Mouse (Mus musculus): ENCODE results near the gene H2afx. TPM values are rescaled to one million over a fixed set of nuclear protein-coding genes. Genes with fewer than 3 reads are reported as not detected.

H2afx gene
- 805 and 828 TPM in 2 replicates for total RNA-seq (2012; rRNA removed)
- 10 to 100 TPM in 1 of 2 experiments, not detected in 1; 89.6 TPM for polyA plus RNA-seq (2012; ENCODE audit: insufficient read depth in 1 of 2, insufficient read length in 2 of 2, low read depth in 1 of 2, low replicate concordance in 2 of 2, missing spikeins in 1 of 2)

DNA sequence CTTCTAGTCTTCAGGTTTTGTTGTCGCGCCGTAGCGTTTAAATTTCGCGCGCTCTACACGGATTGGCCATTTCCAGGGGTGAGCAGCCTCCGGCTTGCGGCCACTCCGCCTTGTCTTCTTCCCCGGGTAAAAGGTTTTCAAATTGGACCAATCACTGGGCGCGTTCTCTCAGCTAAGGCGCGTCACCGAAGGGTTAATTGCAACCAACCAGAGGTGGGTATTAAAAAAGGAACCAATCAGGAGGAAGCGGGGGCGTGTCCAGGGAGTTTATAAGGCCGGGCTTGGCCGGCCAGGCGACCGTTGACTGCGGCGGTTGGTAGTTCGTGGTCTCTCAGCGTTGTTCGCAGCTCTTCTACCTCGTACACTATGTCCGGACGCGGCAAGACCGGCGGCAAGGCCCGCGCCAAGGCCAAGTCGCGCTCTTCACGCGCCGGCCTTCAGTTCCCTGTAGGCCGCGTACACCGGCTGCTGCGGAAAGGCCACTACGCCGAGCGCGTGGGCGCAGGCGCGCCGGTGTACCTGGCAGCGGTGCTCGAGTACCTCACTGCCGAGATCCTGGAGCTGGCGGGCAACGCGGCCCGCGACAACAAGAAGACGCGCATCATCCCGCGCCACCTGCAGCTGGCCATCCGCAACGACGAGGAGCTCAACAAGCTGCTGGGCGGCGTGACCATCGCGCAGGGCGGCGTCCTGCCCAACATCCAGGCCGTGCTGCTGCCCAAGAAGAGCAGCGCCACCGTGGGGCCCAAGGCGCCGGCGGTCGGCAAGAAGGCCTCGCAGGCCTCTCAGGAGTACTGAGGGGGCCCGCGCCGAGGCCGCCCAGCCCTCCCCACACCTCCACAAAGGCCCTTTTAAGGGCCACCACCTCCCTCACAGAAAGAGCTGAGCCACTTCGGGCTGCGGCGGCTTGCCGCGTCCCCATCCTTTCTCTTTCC, at the start of gene H2afx:
Gene H2afx (plus strand): TSS at position 299 of the 935 bp plus-strand sequence.
- Histone ChIP-seq H3K36me3 (ENCODE audit: control insufficient read depth in 1 of 2, insufficient read depth in 2 of 2, low read length in 2 of 2) (peaks cover 0 to 6% of the 10 kb centered on the region in 2 experiments; a peak in 3 of 4 replicates), H3K9ac (ENCODE audit: control insufficient read depth, low read depth, low read length, poor library complexity, severe bottlenecking) (peak within 1 kb of the TSS; percentile 99), H3K4me3 (ENCODE audit: control insufficient read depth in 1 of 2, insufficient read depth in 1 of 2, low read depth in 2 of 2, low read length in 2 of 2) (peak within 1 kb of the TSS; percentile 55 to 86), H3K27me3 (ENCODE audit: control insufficient read depth in 1 of 2, insufficient read depth in 2 of 2, low read length in 2 of 2) (no peaks in the 10 kb centered on the region), H3K79me2 (ENCODE audit: control insufficient read depth, insufficient read depth, low read length, poor library complexity) (peaks cover 24% of the 10 kb centered on the region), H3K4me1 (ENCODE audit: control insufficient read depth in 1 of 2, insufficient read depth in 2 of 2, low read length in 2 of 2) (peaks cover 0 to 3% of the 10 kb centered on the region in 2 experiments; a peak in 1 of 4 replicates), H3K9me3 (replicated peaks; ENCODE audit: insufficient read depth, low read length) (no peaks in the 10 kb centered on the region), H3K27ac (ENCODE audit: control insufficient read depth, low read depth, low read length) (peak within 1 kb of the TSS; percentile 93)
- DNase-seq (ENCODE audit: low read depth, low spot score) = peak; percentile 100
- TF ChIP-seq USF1 (IDR thresholded peaks at IDR 0.05; ENCODE audit: low read depth, low read length) (no peak), TAL1 (IDR thresholded peaks at IDR 0.05; ENCODE audit: low read length) (no peak), EP300 (IDR thresholded peaks at IDR 0.05; ENCODE audit: low read depth in 1 of 2, low read length in 2 of 2) (peak in 1 of 2 experiments; percentile 71; a peak in 1 of 4 replicates), SIN3A (IDR thresholded peaks at IDR 0.05; ENCODE audit: low read length) (peak; percentile 87; the same call in 1 of the 2 replicates), MYC (IDR thresholded peaks at IDR 0.05; ENCODE audit: low read depth, low read length) (peak; percentile 50; the same call in 1 of the 2 replicates), TCF12 (IDR thresholded peaks at IDR 0.05; ENCODE audit: low read depth, low read length) (peak; percentile 62), ZMIZ1 (IDR thresholded peaks at IDR 0.05; ENCODE audit: low read depth, low read length) (peak; percentile 100), UBTF (IDR thresholded peaks at IDR 0.05; ENCODE audit: borderline replicate concordance, insufficient read depth, low read depth, low read length) (peak; percentile 98), MXI1 (IDR thresholded peaks at IDR 0.05; ENCODE audit: low read depth, low read length) (peak; percentile 77), ZNF384 (IDR thresholded peaks at IDR 0.05; ENCODE audit: low read depth, low read length) (no peak), USF2 (IDR thresholded peaks at IDR 0.05; ENCODE audit: borderline replicate concordance in 1 of 2, insufficient read depth in 1 of 2, low read depth in 1 of 2, low read length in 2 of 2) (no peak), MEF2A (IDR thresholded peaks at IDR 0.05; ENCODE audit: extremely low read depth, insufficient replicate concordance, low read depth, low read length, poor library complexity, severe bottlenecking) (no peak), SMC3 (IDR thresholded peaks at IDR 0.05; ENCODE audit: low read depth, low read length) (no peak), POLR2AphosphoS2 (IDR thresholded peaks at IDR 0.05; ENCODE audit: low read length) (peak; percentile 100), NRF1 (IDR thresholded peaks at IDR 0.05; ENCODE audit: insufficient read depth, low read depth, low read length, poor library complexity, severe bottlenecking) (no peak), POLR2A (IDR thresholded peaks at IDR 0.05; ENCODE audit: control insufficient read depth in 1 of 2, insufficient read depth in 1 of 2, low read depth in 1 of 2, low read length in 2 of 2, poor library complexity in 1 of 2) (peak; percentile 100), CHD2 (IDR thresholded peaks at IDR 0.05; ENCODE audit: low read length) (no peak), JUND (IDR thresholded peaks at IDR 0.05; ENCODE audit: low read depth, low read length) (no peak), CHD1 (IDR thresholded peaks at IDR 0.05; ENCODE audit: low read depth, low read length) (no peak; the same call in none of the 2 replicates), CTCF (IDR thresholded peaks at IDR 0.05 in 2 of 3, conservative IDR thresholded peaks at IDR 0.05 in 1 of 3; ENCODE audit: control insufficient read depth in 1 of 3, insufficient read depth in 1 of 3, low read depth in 2 of 3, low read length in 3 of 3, poor library complexity in 1 of 3, severe bottlenecking in 1 of 3) (peak in 1 of 3 experiments; percentile 27; a peak in 1 of 6 replicates), HCFC1 (IDR thresholded peaks at IDR 0.05; ENCODE audit: low read depth, low read length) (peak; percentile 74; the same call in 1 of the 2 replicates), MYB (IDR thresholded peaks at IDR 0.05; ENCODE audit: low read depth, low read length) (peak; percentile 99), MAZ (IDR thresholded peaks at IDR 0.05; ENCODE audit: low read depth, low read length) (no peak), E2F4 (IDR thresholded peaks at IDR 0.05; ENCODE audit: borderline replicate concordance, low read depth, low read length) (peak; percentile 100), ZKSCAN1 (IDR thresholded peaks at IDR 0.05; ENCODE audit: low read depth, low read length) (no peak), MAFK (IDR thresholded peaks at IDR 0.05; ENCODE audit: borderline replicate concordance, low read depth, low read length) (no peak), TBP (IDR thresholded peaks at IDR 0.05; ENCODE audit: low read depth, low read length) (peak; percentile 99), KAT2A (conservative IDR thresholded peaks at IDR 0.05; ENCODE audit: low read depth, low read length) (no peak), MAX (IDR thresholded peaks at IDR 0.05; ENCODE audit: low read length) (peak; percentile 33; the same call in 1 of the 2 replicates), ELF1 (IDR thresholded peaks at IDR 0.05; ENCODE audit: low read depth, low read length) (no peak), POLR2AphosphoS5 (IDR thresholded peaks at IDR 0.05; ENCODE audit: borderline replicate concordance, low read depth, low read length) (peak; percentile 96), NELFE (IDR thresholded peaks at IDR 0.05; ENCODE audit: low read depth, low read length) (peak; percentile 100), RAD21 (IDR thresholded peaks at IDR 0.05; ENCODE audit: low read depth, low read length) (no peak), BHLHE40 (IDR thresholded peaks at IDR 0.05; ENCODE audit: borderline replicate concordance, low read depth, low read length) (no peak)

Measured in MEL (cell line).